Mouse (Mus musculus): ENCODE results near the gene Evi2b.

Evi2b gene

GRCm38 (mm10) chr11:79521930-79522329 is 1.6 kb downstream of the Evi2b start:
- no peak for DNase-seq (ENCODE audit: low read depth, low spot score)

DNA sequence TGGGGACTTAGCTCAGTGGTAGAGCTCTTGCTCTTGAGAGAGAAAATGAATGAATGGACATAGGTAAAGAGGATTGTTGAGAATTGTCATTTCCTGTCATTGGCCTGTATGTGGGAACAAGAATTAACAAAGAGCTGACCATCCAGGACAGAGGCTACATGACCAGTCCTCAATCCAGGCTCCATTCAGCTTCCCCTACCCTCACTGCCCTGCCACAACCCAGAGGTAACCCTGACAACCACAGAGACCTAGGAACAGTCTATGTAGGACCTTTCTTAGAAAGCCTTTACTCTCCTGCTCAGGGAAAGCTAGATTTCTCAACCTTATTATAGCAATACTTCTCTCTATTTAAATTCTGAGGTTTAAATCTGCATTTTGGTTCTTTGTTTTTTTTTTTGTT is 2.8 kb downstream of the Evi2b start:
- no peak for DNase-seq (ENCODE audit: low read depth, low spot score)

DNA sequence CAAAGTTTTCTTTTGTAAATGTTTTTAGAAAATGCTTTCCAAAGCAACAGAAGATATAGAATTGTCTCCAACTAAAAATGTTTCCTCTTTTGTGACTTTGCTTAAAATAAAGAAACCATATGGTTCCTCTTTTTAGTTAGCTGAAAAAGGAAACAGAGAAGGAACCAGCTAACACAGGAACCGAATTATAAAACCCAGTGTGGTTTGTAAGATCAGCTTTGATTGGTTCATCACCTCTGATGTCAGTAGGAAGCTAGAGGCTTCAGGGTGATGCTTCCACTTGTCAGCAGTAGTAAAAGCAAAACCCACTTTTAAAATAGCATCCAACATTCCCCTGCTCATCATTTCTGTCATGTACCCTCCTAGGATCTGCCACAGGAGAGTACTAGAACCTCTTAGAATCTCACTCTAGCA is 3.7 kb downstream of the Evi2b start:
- DNase-seq (ENCODE audit: low read depth, low spot score), result no peak

GRCm38 (mm10) chr11:79519299-79519698 is 4.3 kb downstream of the Evi2b start:
- DNase-seq (ENCODE audit: low read depth, low spot score), result no peak

- no peak for DNase-seq (ENCODE audit: low read depth, low spot score)
Measured at GRCm38 (mm10) chr11:79515798-79516197, 7.8 kb downstream of the Evi2b start.

DNA sequence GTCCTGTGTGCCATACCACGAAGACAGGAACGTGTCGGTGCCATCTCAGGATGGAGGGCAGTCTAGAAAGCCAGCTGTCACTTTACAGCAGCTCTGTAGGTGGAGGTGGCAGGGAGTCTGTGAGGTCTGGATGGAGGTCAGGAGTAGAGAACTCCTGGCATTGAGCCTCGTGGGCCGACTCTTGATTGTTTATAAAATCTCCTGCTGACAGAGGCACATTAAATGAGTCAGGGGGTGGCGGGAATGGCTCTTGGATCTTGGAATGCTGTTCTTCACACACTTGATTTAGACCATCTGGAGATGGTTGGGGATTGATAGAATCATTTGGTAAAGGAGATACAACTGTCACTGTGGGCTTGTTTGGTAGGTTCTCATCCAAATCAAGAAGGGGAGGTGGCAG is 8.2 kb downstream of the Evi2b start:
- DNase-seq (ENCODE audit: low read depth, low spot score), result no peak

- no peak for DNase-seq (ENCODE audit: low read depth, low spot score)
Measured at GRCm38 (mm10) chr11:79511970-79512369, 11.6 kb downstream of the Evi2b start.

DNA sequence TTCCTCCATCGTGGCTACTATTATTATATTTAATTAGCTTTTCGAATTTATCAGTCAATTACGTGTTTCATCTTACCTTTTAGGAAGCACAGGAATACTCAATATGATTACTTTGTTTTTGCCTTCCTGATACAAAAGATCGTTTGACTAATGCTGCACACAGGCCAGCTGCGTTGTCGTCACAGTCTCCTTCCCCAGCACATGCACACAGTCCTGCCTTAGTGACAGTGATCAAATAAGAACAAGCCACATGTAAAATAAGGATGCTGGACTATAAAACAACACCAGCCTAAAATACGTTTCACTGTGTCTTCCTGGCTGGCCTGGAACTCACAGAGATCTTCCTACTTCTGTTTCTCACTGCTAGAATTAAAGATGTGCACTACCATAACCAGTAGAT is 19.1 kb downstream of the Evi2b start:
- no peak for DNase-seq (ENCODE audit: low read depth, low spot score)

GRCm38 (mm10) chr11:79503845-79504244 is 19.7 kb downstream of the Evi2b start, which contains the start of gene Omg:
Gene Omg (minus strand): TSS chr11:79504084.
- DNase-seq (ENCODE audit: low read depth, low spot score), result no peak

- no peak for DNase-seq (ENCODE audit: low read depth, low spot score)
Measured at GRCm38 (mm10) chr11:79502917-79503316, 20.6 kb downstream of the Evi2b start.

DNA sequence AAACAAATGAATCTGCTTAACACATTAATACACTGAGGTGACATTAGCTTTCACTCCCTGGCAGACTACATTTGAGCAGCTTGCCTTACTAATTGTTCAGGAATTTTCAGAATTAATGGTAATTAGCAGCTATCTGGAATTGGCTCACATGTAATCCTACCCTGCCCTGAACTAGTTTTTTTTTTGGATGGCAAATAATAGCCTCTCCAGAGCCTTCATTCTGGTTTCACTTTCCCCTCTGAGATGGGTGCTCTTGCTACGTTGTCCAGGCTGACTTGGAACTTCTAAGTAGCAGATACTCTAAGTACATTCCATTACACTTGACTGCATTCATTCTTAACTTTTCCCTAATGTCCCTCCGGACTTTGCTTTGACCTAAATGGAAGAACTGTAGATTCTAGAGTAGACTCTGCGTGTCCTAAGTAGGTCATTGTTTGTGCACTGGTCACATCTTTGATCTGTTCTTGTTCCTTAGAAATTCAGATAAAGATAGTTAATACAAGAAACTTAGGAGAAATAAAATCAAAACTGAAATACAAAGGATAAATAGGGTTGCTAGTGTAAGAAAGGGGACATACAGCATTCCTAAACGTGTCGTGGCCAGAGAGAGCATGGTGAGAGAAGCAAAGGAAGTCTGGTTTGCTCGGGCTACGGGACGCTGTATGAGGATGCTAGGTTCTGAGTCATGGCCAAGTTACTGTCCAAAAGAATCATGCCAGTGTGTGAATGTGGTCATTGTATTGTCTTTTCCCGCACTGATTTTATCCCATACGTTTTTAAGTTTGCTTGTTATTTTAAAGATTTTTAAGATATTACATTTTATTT is 28.4 kb downstream of the Evi2b start:
- DNase-seq (ENCODE audit: low read depth, low spot score), result no peak

- DNase-seq (ENCODE audit: low read depth, low spot score), result no peak
Measured at GRCm38 (mm10) chr11:79484721-79485120, 38.8 kb downstream of the Evi2b start.

DNA sequence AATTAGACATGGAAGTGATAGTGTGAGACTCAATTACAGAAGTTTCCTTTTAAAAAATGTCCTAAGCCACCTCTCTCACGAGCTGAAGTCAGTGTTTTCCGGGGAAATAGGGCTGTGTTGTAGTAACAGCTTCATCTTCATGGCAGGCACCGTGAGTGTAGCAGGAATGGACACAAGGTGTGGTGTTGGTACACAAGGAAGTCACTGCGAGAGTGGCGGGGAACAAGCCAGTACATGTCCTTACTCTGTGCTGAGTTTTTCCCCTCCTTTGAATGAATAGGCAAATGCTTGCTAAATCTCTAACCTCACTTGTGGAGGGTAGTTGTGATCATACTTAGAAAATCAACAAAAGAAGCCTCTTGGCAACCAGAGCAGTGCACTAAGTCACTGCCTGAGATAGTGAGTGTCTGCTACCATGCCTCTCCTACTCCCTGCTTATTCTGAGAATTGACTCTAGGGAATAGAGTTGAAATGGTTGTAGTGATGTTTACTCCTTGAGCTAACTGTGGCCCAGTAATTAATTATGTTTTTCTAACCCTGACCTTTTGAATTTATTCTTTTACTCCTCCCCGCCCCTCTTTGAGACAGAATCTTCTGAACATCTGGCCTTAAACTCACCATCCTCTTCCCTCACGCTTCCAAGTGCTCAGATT is 39.6 kb downstream of the Evi2b start:
- DNase-seq (ENCODE audit: low read depth, low spot score), result no peak

- DNase-seq (ENCODE audit: low read depth, low spot score), result no peak
Measured at GRCm38 (mm10) chr11:79483392-79483791, 40.2 kb downstream of the Evi2b start.

DNA sequence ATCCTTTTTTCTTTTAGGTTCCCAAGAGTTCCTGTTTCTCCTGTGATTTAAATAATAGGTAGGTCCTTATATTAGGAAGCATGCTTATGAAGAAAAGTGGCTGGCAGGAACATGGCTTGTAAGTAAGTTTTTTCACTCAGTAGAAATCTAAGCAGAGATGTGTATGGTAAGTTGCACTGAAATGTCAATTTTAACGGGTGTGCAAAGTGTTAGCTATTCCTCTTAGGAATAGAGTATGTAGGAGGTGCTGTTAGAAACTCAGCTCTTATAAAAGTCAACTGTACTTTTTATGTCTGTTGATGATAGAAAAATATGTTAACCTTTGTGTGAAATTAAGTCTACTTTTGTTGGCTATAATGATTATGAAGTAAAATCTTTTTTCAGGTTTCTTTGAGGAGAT is 55.5 kb downstream of the Evi2b start:
- no peak for DNase-seq (ENCODE audit: low read depth, low spot score)

All from WW6 (cell line).